Mouse (Mus musculus): Measurements from ENCODE around the gene Auts2.

Auts2 gene

GRCm38 (mm10) chr5:132388746-132389145, 154.4 kb downstream of the Auts2 start:
- DNase-seq (ENCODE audit: low spot score in 2 of 2): no peak

GRCm38 (mm10) chr5:132385244-132385855, 157.8 kb downstream of the Auts2 start:
- DNase-seq (ENCODE audit: low spot score in 2 of 2): no peak

GRCm38 (mm10) chr5:132380261-132380660, 162.9 kb downstream of the Auts2 start:
- DNase-seq (ENCODE audit: low spot score in 2 of 2): no peak

GRCm38 (mm10) chr5:132378977-132379376, 164.2 kb downstream of the Auts2 start:
- DNase-seq (ENCODE audit: low spot score in 2 of 2): no peak

- no peak for DNase-seq (ENCODE audit: low spot score in 2 of 2)
These were observed 168.0 kb downstream of the Auts2 start for GRCm38 (mm10) chr5:132375130-132375529.

- DNase-seq (ENCODE audit: low spot score in 2 of 2): no peak
These were observed 169.6 kb downstream of the Auts2 start for GRCm38 (mm10) chr5:132373471-132374075.

- DNase-seq (ENCODE audit: low spot score in 2 of 2): no peak
These were observed 170.5 kb downstream of the Auts2 start for GRCm38 (mm10) chr5:132372605-132373004.

GRCm38 (mm10) chr5:132368678-132369088, 174.5 kb downstream of the Auts2 start:
- DNase-seq (ENCODE audit: low spot score in 2 of 2): no peak

- DNase-seq (ENCODE audit: low spot score in 2 of 2): no peak
These were observed 181.9 kb downstream of the Auts2 start for GRCm38 (mm10) chr5:132361276-132361675.

- DNase-seq (ENCODE audit: low spot score in 2 of 2): no peak
These were observed 185.4 kb downstream of the Auts2 start for GRCm38 (mm10) chr5:132357726-132358125.

GRCm38 (mm10) chr5:132355935-132356334, 187.2 kb downstream of the Auts2 start:
- DNase-seq (ENCODE audit: low spot score in 2 of 2): no peak

- no peak for DNase-seq (ENCODE audit: low spot score in 2 of 2)
These were observed 190.7 kb downstream of the Auts2 start for GRCm38 (mm10) chr5:132352437-132352836.

- no peak for DNase-seq (ENCODE audit: low spot score in 2 of 2)
These were observed 192.0 kb downstream of the Auts2 start for GRCm38 (mm10) chr5:132351139-132351538.

GRCm38 (mm10) chr5:132341315-132341714, 201.8 kb downstream of the Auts2 start:
- DNase-seq (ENCODE audit: low spot score in 2 of 2): no peak

GRCm38 (mm10) chr5:132337677-132338076, 205.5 kb downstream of the Auts2 start:
- DNase-seq (ENCODE audit: low spot score in 2 of 2): no peak

GRCm38 (mm10) chr5:132335719-132336118, 207.4 kb downstream of the Auts2 start:
- DNase-seq (ENCODE audit: low spot score in 2 of 2): no peak

- no peak for DNase-seq (ENCODE audit: low spot score in 2 of 2)
These were observed 208.3 kb downstream of the Auts2 start for GRCm38 (mm10) chr5:132334796-132335195.

- DNase-seq (ENCODE audit: low spot score in 2 of 2): no peak
These were observed 209.4 kb downstream of the Auts2 start for GRCm38 (mm10) chr5:132333744-132334143.

GRCm38 (mm10) chr5:132332521-132332920, 210.6 kb downstream of the Auts2 start:
- no peak for DNase-seq (ENCODE audit: low spot score in 2 of 2)

- no peak for DNase-seq (ENCODE audit: low spot score in 2 of 2)
These were observed 213.8 kb downstream of the Auts2 start for GRCm38 (mm10) chr5:132329171-132329936.

- DNase-seq (ENCODE audit: low spot score in 2 of 2): no peak
These were observed 218.8 kb downstream of the Auts2 start for GRCm38 (mm10) chr5:132324246-132324883.

GRCm38 (mm10) chr5:132323608-132324007, 219.5 kb downstream of the Auts2 start:
- DNase-seq (ENCODE audit: low spot score in 2 of 2): no peak
